Comparison of ENCODE assay signal across 17 mouse cellular contexts in genomic region chr7:16271139-16271538, GRCm38 (mm10). TPM values are rescaled to one million over a fixed set of nuclear protein-coding genes. Genes with fewer than 3 reads are reported as not detected.
A peak's percentile ranks its signal among the peaks of the same experiment; 100 is the strongest.
DNase-seq lines count a peak whose midpoint lies in the region; ATAC-seq and TF ChIP-seq lines count a peak whose summit lies in the region.
"Had no signal": no experiment of that assay in that cellular context is flagged by ENCODE, and none has a peak within 500 bp of the region (broad histone marks: within the 10 kb centered on the region; RNA-seq: fewer than 3 reads in every experiment).

No protein-coding gene starts in this region.

- peaks cover 14% of the 10 kb centered on the region; the same call in 1 of the 2 replicates for H3K4me1 ChIP-seq in forebrain, postnatal 0 days (ENCODE audit: insufficient read depth)
- H3K4me1 ChIP-seq in forebrain, embryonic 14.5 days (ENCODE audit: control insufficient read depth, insufficient read depth, low read length): peaks cover 12% of the 10 kb centered on the region; the same call in 1 of the 2 replicates
- peaks cover 58% of the 10 kb centered on the region for H3K4me1 ChIP-seq in liver, embryonic 13.5 days (replicated peaks)
- H3K4me1 ChIP-seq in liver, embryonic 11.5 days (replicated peaks; ENCODE audit: control insufficient read depth, insufficient read depth, low read length): peaks cover 38% of the 10 kb centered on the region
- H3K4me1 ChIP-seq in hindbrain, postnatal 0 days (ENCODE audit: insufficient read depth, low read length): peaks cover 10% of the 10 kb centered on the region; the same call in 1 of the 2 replicates
- H3K4me1 ChIP-seq in neural tube, embryonic 15.5 days: peaks cover 46% of the 10 kb centered on the region

- H3K27ac ChIP-seq in forebrain, postnatal 0 days (ENCODE audit: low read depth, low read length): no peak overlapping the region
- no peak overlapping the region for H3K27ac ChIP-seq in forebrain, embryonic 14.5 days (ENCODE audit: low read depth, low read length)
- no peak overlapping the region for H3K27ac ChIP-seq in liver, embryonic 13.5 days
- no peak overlapping the region for H3K27ac ChIP-seq in liver, embryonic 11.5 days (ENCODE audit: low read depth, low read length)
- H3K27ac ChIP-seq in hindbrain, postnatal 0 days: no peak overlapping the region; the same call in 1 of the 2 replicates
- H3K27ac ChIP-seq in neural tube, embryonic 15.5 days (replicated peaks): no peak overlapping the region
- H3K27ac ChIP-seq: intestine, embryonic 15.5 days; liver, embryonic 15.5 days had no signal

- H3K27me3 ChIP-seq in forebrain, postnatal 0 days (ENCODE audit: insufficient read depth, low read length): no peaks in the 10 kb centered on the region
- H3K27me3 ChIP-seq in forebrain, embryonic 14.5 days (replicated peaks; ENCODE audit: control insufficient read depth, insufficient read depth, low read length): no peaks in the 10 kb centered on the region
- no peaks in the 10 kb centered on the region for H3K27me3 ChIP-seq in liver, embryonic 13.5 days
- no peaks in the 10 kb centered on the region for H3K27me3 ChIP-seq in liver, embryonic 11.5 days (replicated peaks; ENCODE audit: control insufficient read depth, insufficient read depth, low read length)
- no peaks in the 10 kb centered on the region for H3K27me3 ChIP-seq in hindbrain, postnatal 0 days (ENCODE audit: insufficient read depth, low read length)
- H3K27me3 ChIP-seq in neural tube, embryonic 15.5 days (replicated peaks): no peaks in the 10 kb centered on the region
- H3K27me3 ChIP-seq: intestine, embryonic 15.5 days; liver, embryonic 15.5 days; Patski had no signal

- no peak overlapping the region for H3K4me3 ChIP-seq in forebrain, postnatal 0 days (ENCODE audit: low read depth, low read length)
- H3K4me3 ChIP-seq in forebrain, embryonic 14.5 days (ENCODE audit: low read depth, low read length): no peak overlapping the region
- H3K4me3 ChIP-seq in liver, embryonic 13.5 days (replicated peaks): no peak overlapping the region
- no peak overlapping the region for H3K4me3 ChIP-seq in liver, embryonic 11.5 days (ENCODE audit: low read depth, low read length)
- H3K4me3 ChIP-seq in hindbrain, postnatal 0 days (ENCODE audit: low read length): no peak overlapping the region
- H3K4me3 ChIP-seq in neural tube, embryonic 15.5 days (replicated peaks): peak overlapping the region; percentile 86
- H3K4me3 ChIP-seq: liver, embryonic 15.5 days had no signal

- H3K9me3 ChIP-seq in forebrain, postnatal 0 days (ENCODE audit: low read length): no peaks in the 10 kb centered on the region
- H3K9me3 ChIP-seq in forebrain, embryonic 14.5 days (replicated peaks; ENCODE audit: control insufficient read depth, low read length): no peaks in the 10 kb centered on the region
- H3K9me3 ChIP-seq in liver, embryonic 13.5 days (replicated peaks): no peaks in the 10 kb centered on the region
- no peaks in the 10 kb centered on the region for H3K9me3 ChIP-seq in liver, embryonic 11.5 days (ENCODE audit: control insufficient read depth, low read length)
- no peaks in the 10 kb centered on the region for H3K9me3 ChIP-seq in hindbrain, postnatal 0 days (ENCODE audit: low read length)
- H3K9me3 ChIP-seq in neural tube, embryonic 15.5 days (replicated peaks): no peaks in the 10 kb centered on the region
- H3K9me3 ChIP-seq: intestine, embryonic 15.5 days; liver, embryonic 15.5 days had no signal

- ATAC-seq in forebrain, postnatal 0 days: no peak
- no peak for ATAC-seq in forebrain, embryonic 14.5 days
- ATAC-seq in liver, embryonic 13.5 days (ENCODE audit: low read depth): no peak
- ATAC-seq in liver, embryonic 11.5 days (replicated peaks; ENCODE audit: low FRiP score): no peak
- no peak for ATAC-seq in hindbrain, postnatal 0 days
- ATAC-seq in neural tube, embryonic 15.5 days (ENCODE audit: low FRiP score): no peak
- ATAC-seq: intestine, embryonic 15.5 days; Patski had no signal

- WGBS in forebrain, postnatal 0 days: 61% methylated on average over 1 of the region's 1 CpGs
- 77% methylated on average over 1 of the region's 1 CpGs for whole genome bisulfite sequencing in forebrain, embryonic 14.5 days
- WGBS in liver, embryonic 13.5 days (ENCODE audit: insufficient replicate concordance): 80% methylated on average over 1 of the region's 1 CpGs
- 83% methylated on average over 1 of the region's 1 CpGs for WGBS in liver, embryonic 11.5 days
- WGBS in hindbrain, postnatal 0 days: 33% methylated on average over 1 of the region's 1 CpGs
- 30% methylated on average over 1 of the region's 1 CpGs for WGBS in neural tube, embryonic 15.5 days

- no peak for TF ChIP-seq CTCF in forebrain, postnatal 0 days (IDR thresholded peaks at IDR 0.05; ENCODE audit: low read depth)
- no peak for TF ChIP-seq CTCF in hindbrain, postnatal 0 days (IDR thresholded peaks at IDR 0.05; ENCODE audit: low read depth)

- no peak for DNase-seq in forebrain, postnatal 0 days
- no peak for DNase-seq in forebrain, embryonic 14.5 days (ENCODE audit: low spot score)
- no peak for DNase-seq in liver, embryonic 13.5 days
- DNase-seq in liver, embryonic 11.5 days (ENCODE audit: low spot score): no peak
- DNase-seq in hindbrain, postnatal 0 days (ENCODE audit: low spot score): no peak
- DNase-seq in kidney, adult 9 months: no peak
- DNase-seq in cerebellum, postnatal 36 days: no peak
- DNase-seq: cerebellum, adult 8-10 months; embryo, embryonic 11 days; lung, postnatal 14 days; right cerebral cortex, postnatal 4 days; thymus, postnatal 4 days had no signal

- H3K9ac ChIP-seq in forebrain, postnatal 0 days: no peak overlapping the region
- H3K9ac ChIP-seq in forebrain, embryonic 14.5 days (ENCODE audit: low read length): no peak overlapping the region
- H3K9ac ChIP-seq in liver, embryonic 13.5 days: peak overlapping the region; percentile 93; the same call in 1 of the 2 replicates
- H3K9ac ChIP-seq in liver, embryonic 11.5 days (ENCODE audit: low read depth, low read length): no peak overlapping the region
- H3K9ac ChIP-seq in hindbrain, postnatal 0 days (replicated peaks; ENCODE audit: low read length): peak overlapping the region; percentile 86; the same call in 1 of the 2 replicates
- 0 out of 2 replicates have a peak overlapping the region, but pooled peaks have one; percentile 83 for H3K9ac ChIP-seq in neural tube, embryonic 15.5 days (replicated peaks)
- H3K9ac ChIP-seq: intestine, embryonic 15.5 days; liver, embryonic 15.5 days had no signal

- H3K4me2 ChIP-seq in forebrain, postnatal 0 days (ENCODE audit: low read depth): peak overlapping the region; percentile 90; the same call in 1 of the 2 replicates
- no peak overlapping the region for H3K4me2 ChIP-seq in forebrain, embryonic 14.5 days (ENCODE audit: low read length)
- no peak overlapping the region; the same call in 1 of the 2 replicates for H3K4me2 ChIP-seq in liver, embryonic 13.5 days
- H3K4me2 ChIP-seq in liver, embryonic 11.5 days: no peak overlapping the region; the same call in 1 of the 2 replicates
- H3K4me2 ChIP-seq in hindbrain, postnatal 0 days (ENCODE audit: low read depth, low read length): peak overlapping the region; percentile 88
- peak overlapping the region; percentile 86 for H3K4me2 ChIP-seq in neural tube, embryonic 15.5 days

- H3K36me3 ChIP-seq in forebrain, postnatal 0 days (ENCODE audit: insufficient read depth): peaks cover 11% of the 10 kb centered on the region
- H3K36me3 ChIP-seq in forebrain, embryonic 14.5 days (ENCODE audit: control insufficient read depth, insufficient read depth, low read length): peaks cover 11% of the 10 kb centered on the region
- peaks cover 16% of the 10 kb centered on the region for H3K36me3 ChIP-seq in liver, embryonic 13.5 days
- H3K36me3 ChIP-seq in liver, embryonic 11.5 days (ENCODE audit: control insufficient read depth, insufficient read depth, low read length): peaks cover 10% of the 10 kb centered on the region; the same call in 1 of the 2 replicates
- peaks cover 11% of the 10 kb centered on the region; the same call in 1 of the 2 replicates for H3K36me3 ChIP-seq in hindbrain, postnatal 0 days (ENCODE audit: insufficient read depth, low read length)
- peaks cover 14% of the 10 kb centered on the region for H3K36me3 ChIP-seq in neural tube, embryonic 15.5 days

RNA-seq across cellular contexts. Expression of gene Inafm1, which starts 2.3 kb away (rescaled TPM):
- 36.9 and 43.2 TPM in 2 replicates for total RNA-seq in forebrain, postnatal 0 days (2014; rRNA removed)
- 63.6 and 68.4 TPM in 2 replicates for polyA plus RNA-seq in forebrain, postnatal 0 days (2015; fragmentation: Nextera tagmentation; extraction: Ambion mirVana)
- polyA plus RNA-seq in forebrain, embryonic 14.5 days (2014; fragmentation: Nextera tagmentation; extraction: Ambion mirVana): 20.4 and 21.0 TPM in 2 replicates
- polyA plus RNA-seq in liver, embryonic 13.5 days (2015; fragmentation: Nextera tagmentation; extraction: Ambion mirVana): 3.9 and 4.4 TPM in 2 replicates
- 9.3 and 10.6 TPM in 2 replicates for polyA plus RNA-seq in liver, embryonic 11.5 days (2014; fragmentation: Nextera tagmentation; extraction: Ambion mirVana)
- 56.0 and 71.3 TPM in 2 replicates for total RNA-seq in hindbrain, postnatal 0 days (2014; rRNA removed)
- 74.1 and 78.4 TPM in 2 replicates for polyA plus RNA-seq in hindbrain, postnatal 0 days (2015; fragmentation: Nextera tagmentation; extraction: Ambion mirVana)
- 56.4 and 66.4 TPM in 2 replicates for polyA plus RNA-seq in neural tube, embryonic 15.5 days (2015; fragmentation: Nextera tagmentation; extraction: Ambion mirVana)

RNA-seq across cellular contexts. Expression of gene C5ar1, which starts 11.8 kb away (rescaled TPM):
- 0.52 and 1.2 TPM in 2 replicates for total RNA-seq in forebrain, postnatal 0 days (2014; rRNA removed)
- 1.7 TPM in 2 replicates for polyA plus RNA-seq in forebrain, postnatal 0 days (2015; fragmentation: Nextera tagmentation; extraction: Ambion mirVana)
- 0.89 and 1.3 TPM in 2 replicates for polyA plus RNA-seq in forebrain, embryonic 14.5 days (2014; fragmentation: Nextera tagmentation; extraction: Ambion mirVana)
- polyA plus RNA-seq in liver, embryonic 13.5 days (2015; fragmentation: Nextera tagmentation; extraction: Ambion mirVana): 1.4 TPM in 2 replicates
- 2.8 and 3.4 TPM in 2 replicates for polyA plus RNA-seq in liver, embryonic 11.5 days (2014; fragmentation: Nextera tagmentation; extraction: Ambion mirVana)
- 1.4 and 1.9 TPM in 2 replicates for total RNA-seq in hindbrain, postnatal 0 days (2014; rRNA removed)
- 0.93 and 1.5 TPM in 2 replicates for polyA plus RNA-seq in hindbrain, postnatal 0 days (2015; fragmentation: Nextera tagmentation; extraction: Ambion mirVana)
- polyA plus RNA-seq in neural tube, embryonic 15.5 days (2015; fragmentation: Nextera tagmentation; extraction: Ambion mirVana): 1.7 and 2.7 TPM in 2 replicates
- polyA plus RNA-seq: Patski had no signal

RNA-seq across cellular contexts. Expression of gene Ccdc9, which starts 15.5 kb away (rescaled TPM):
- 31.6 and 38.2 TPM in 2 replicates for total RNA-seq in forebrain, postnatal 0 days (2014; rRNA removed)
- 12.8 and 18.6 TPM in 2 replicates for polyA plus RNA-seq in forebrain, postnatal 0 days (2015; fragmentation: Nextera tagmentation; extraction: Ambion mirVana)
- 12.6 and 15.2 TPM in 2 replicates for polyA plus RNA-seq in forebrain, embryonic 14.5 days (2014; fragmentation: Nextera tagmentation; extraction: Ambion mirVana)
- polyA plus RNA-seq in liver, embryonic 13.5 days (2015; fragmentation: Nextera tagmentation; extraction: Ambion mirVana): 12.6 and 17.5 TPM in 2 replicates
- polyA plus RNA-seq in liver, embryonic 11.5 days (2014; fragmentation: Nextera tagmentation; extraction: Ambion mirVana): 21.7 and 25.3 TPM in 2 replicates
- 11.8 and 27.9 TPM in 2 replicates for total RNA-seq in hindbrain, postnatal 0 days (2014; rRNA removed)
- polyA plus RNA-seq in hindbrain, postnatal 0 days (2015; fragmentation: Nextera tagmentation; extraction: Ambion mirVana): 13.4 and 14.8 TPM in 2 replicates
- polyA plus RNA-seq in neural tube, embryonic 15.5 days (2015; fragmentation: Nextera tagmentation; extraction: Ambion mirVana): 23.3 and 24.5 TPM in 2 replicates

RNA-seq across cellular contexts. Expression of gene C5ar2, which starts 27.2 kb away (rescaled TPM):
- total RNA-seq in forebrain, postnatal 0 days (2014; rRNA removed): 0.14 and 0.23 TPM in 2 replicates
- 0.13 and 0.17 TPM in 2 replicates for polyA plus RNA-seq in forebrain, postnatal 0 days (2015; fragmentation: Nextera tagmentation; extraction: Ambion mirVana)
- polyA plus RNA-seq in forebrain, embryonic 14.5 days (2014; fragmentation: Nextera tagmentation; extraction: Ambion mirVana): not detected in 2 replicates
- 0.72 and 0.77 TPM in 2 replicates for polyA plus RNA-seq in liver, embryonic 13.5 days (2015; fragmentation: Nextera tagmentation; extraction: Ambion mirVana)
- polyA plus RNA-seq in liver, embryonic 11.5 days (2014; fragmentation: Nextera tagmentation; extraction: Ambion mirVana): 1.3 and 1.8 TPM in 2 replicates
- total RNA-seq in hindbrain, postnatal 0 days (2014; rRNA removed): 0.47 TPM in 1 of 2 replicates, not detected in the other
- 0.11 and 0.18 TPM in 2 replicates for polyA plus RNA-seq in hindbrain, postnatal 0 days (2015; fragmentation: Nextera tagmentation; extraction: Ambion mirVana)
- 0.10 and 0.22 TPM in 2 replicates for polyA plus RNA-seq in neural tube, embryonic 15.5 days (2015; fragmentation: Nextera tagmentation; extraction: Ambion mirVana)
- polyA plus RNA-seq: neural tube, embryonic 11.5 days; Patski had no signal

RNA-seq across cellular contexts. Expression of gene Bbc3, which starts 37.1 kb away (rescaled TPM):
- total RNA-seq in forebrain, postnatal 0 days (2014; rRNA removed): 41.2 and 57.8 TPM in 2 replicates
- 40.0 and 40.2 TPM in 2 replicates for polyA plus RNA-seq in forebrain, postnatal 0 days (2015; fragmentation: Nextera tagmentation; extraction: Ambion mirVana)
- 10.6 and 11.0 TPM in 2 replicates for polyA plus RNA-seq in forebrain, embryonic 14.5 days (2014; fragmentation: Nextera tagmentation; extraction: Ambion mirVana)
- polyA plus RNA-seq in liver, embryonic 13.5 days (2015; fragmentation: Nextera tagmentation; extraction: Ambion mirVana): 4.1 and 4.5 TPM in 2 replicates
- polyA plus RNA-seq in liver, embryonic 11.5 days (2014; fragmentation: Nextera tagmentation; extraction: Ambion mirVana): 4.7 and 6.4 TPM in 2 replicates
- total RNA-seq in hindbrain, postnatal 0 days (2014; rRNA removed): 51.0 and 55.8 TPM in 2 replicates
- 32.2 and 33.3 TPM in 2 replicates for polyA plus RNA-seq in hindbrain, postnatal 0 days (2015; fragmentation: Nextera tagmentation; extraction: Ambion mirVana)
- 25.4 and 27.5 TPM in 2 replicates for polyA plus RNA-seq in neural tube, embryonic 15.5 days (2015; fragmentation: Nextera tagmentation; extraction: Ambion mirVana)

Comparison
In these comparisons a context has a peak if more than half of its experiments do, and no peak if none do; other contexts are left out.
1. H3K4me2 ChIP-seq: peak in forebrain, postnatal 0 days (single experiment), hindbrain, postnatal 0 days (single experiment) and neural tube, embryonic 15.5 days (single experiment); none in forebrain, embryonic 14.5 days (single experiment), liver, embryonic 13.5 days (single experiment) and liver, embryonic 11.5 days (single experiment).
2. H3K9ac ChIP-seq: peak in liver, embryonic 13.5 days (single experiment), hindbrain, postnatal 0 days (single experiment) and neural tube, embryonic 15.5 days (single experiment); none in forebrain, postnatal 0 days (single experiment), forebrain, embryonic 14.5 days (single experiment) and liver, embryonic 11.5 days (single experiment).